Mouse (Mus musculus) CH12.LX (cell line): ENCODE data around the gene Eva1b. TPM values are rescaled to one million over a fixed set of nuclear protein-coding genes. Genes with fewer than 3 reads are reported as not detected.
A peak's percentile ranks its signal among the peaks of the same experiment; 100 is the strongest.

Experiments used
- DNase-seq: peaks from one replicate; pipeline ENCODE4 v3.0.0-alpha.2; 2013; ENCODE audit errors: extremely low read depth
- H3K27ac ChIP-seq: 2 replicates; pipeline ENCODE4 v1.5.1; 2012; ENCODE audit warnings: low read depth, mild to moderate bottlenecking, control low read depth, moderate library complexity; ENCODE audit not compliant: insufficient read depth
- H3K27me3 ChIP-seq: replicated peaks from 2 replicates; pipeline ENCODE3; 2012; ENCODE audit warnings: inconsistent platforms
- H3K36me3 ChIP-seq, 2 experiments: replicated peaks in 1 of 2; 2 replicates each; pipeline versions ENCODE3 to v1.6.1; 2012; ENCODE audit warnings: inconsistent platforms in 1 of 2, low read length in 1 of 2, mild to moderate bottlenecking in 1 of 2, mixed read lengths in 1 of 2, moderate library complexity in 1 of 2; ENCODE audit not compliant: control insufficient read depth in 1 of 2, insufficient read depth in 1 of 2
- H3K4me1 ChIP-seq, 2 experiments: 2 replicates each; pipeline ENCODE4 v1.6.1; 2012; ENCODE audit warnings: inconsistent platforms in 1 of 2, moderate library complexity in 1 of 2; ENCODE audit not compliant: insufficient read depth in 2 of 2, control insufficient read depth in 1 of 2
- H3K4me2 ChIP-seq: 2 replicates; pipeline ENCODE4 v1.6.1; 2012; ENCODE audit warnings: low read depth, mild to moderate bottlenecking, control low read depth; ENCODE audit not compliant: poor library complexity, insufficient read depth, severe bottlenecking
- H3K4me3 ChIP-seq, 3 experiments: fragments of 150-350 bp in 1 of 3; sonication (generic) in 1 of 3; replicated peaks in 1 of 3; 2 replicates each; pipeline versions ENCODE3 to v1.5.1; 2011 to 2012; ENCODE audit warnings: low read depth in 2 of 3, low read length in 2 of 3, mild to moderate bottlenecking in 2 of 3, moderate library complexity in 2 of 3, control low read depth in 1 of 3, improper control_type of control experiment in 1 of 3, inconsistent platforms in 1 of 3, mixed read lengths in 1 of 3; ENCODE audit not compliant: poor library complexity in 1 of 3
- H3K79me2 ChIP-seq: replicated peaks from 2 replicates; pipeline ENCODE4 v1.6.1; 2012; ENCODE audit warnings: mild to moderate bottlenecking, moderate library complexity; ENCODE audit not compliant: control insufficient read depth, poor library complexity, insufficient read depth, severe bottlenecking; ENCODE audit errors: extremely low read depth
- H3K9ac ChIP-seq: 2 replicates; pipeline ENCODE4 v1.6.1; 2012; ENCODE audit warnings: low read depth, mild to moderate bottlenecking, control low read depth, moderate library complexity; ENCODE audit not compliant: insufficient read depth
- H3K9me3 ChIP-seq: replicated peaks from 2 replicates; pipeline ENCODE3; 2012; ENCODE audit warnings: low read length, inconsistent platforms, mixed read lengths
- CHD1 ChIP-seq: IDR thresholded peaks from 2 replicates; pipeline ENCODE4 v1.6.1; 2012; ENCODE audit warnings: low read depth, low read length, improper control_type of control experiment, inconsistent platforms
- CTCF ChIP-seq, 2 experiments: IDR thresholded peaks in 1 of 2; conservative IDR thresholded peaks in 1 of 2; 2 replicates each; pipeline ENCODE4 v1.5.1; 2011 to 2012; ENCODE audit warnings: low read depth in 2 of 2, low read length in 2 of 2, improper control_type of control experiment in 1 of 2, inconsistent platforms in 1 of 2, mild to moderate bottlenecking in 1 of 2, moderate library complexity in 1 of 2
- E2F4 ChIP-seq: IDR thresholded peaks from 2 replicates; pipeline ENCODE4 v1.6.1; 2011; ENCODE audit warnings: low read depth, low read length, improper control_type of control experiment; ENCODE audit not compliant: insufficient replicate concordance
- ELF1 ChIP-seq: IDR thresholded peaks from 2 replicates; pipeline ENCODE4 v1.6.1; 2014; ENCODE audit warnings: low read depth, mild to moderate bottlenecking, inconsistent platforms, low read length, improper control_type of control experiment
- ETS1 ChIP-seq: conservative IDR thresholded peaks from 2 replicates; pipeline ENCODE4 v1.6.1; 2012; ENCODE audit warnings: low read depth, mild to moderate bottlenecking, inconsistent platforms, low read length, improper control_type of control experiment, moderate library complexity
- GABPA ChIP-seq: IDR thresholded peaks from 2 replicates; pipeline ENCODE4 v1.6.1; 2012; ENCODE audit warnings: low read depth, low read length, improper control_type of control experiment, inconsistent platforms; ENCODE audit not compliant: insufficient replicate concordance
- HCFC1 ChIP-seq: IDR thresholded peaks from 2 replicates; pipeline ENCODE4 v1.6.1; 2012; ENCODE audit warnings: low read depth, mild to moderate bottlenecking, inconsistent platforms, low read length, improper control_type of control experiment
- IRF4 ChIP-seq: IDR thresholded peaks from 2 replicates; pipeline ENCODE4 v1.6.1; 2014; ENCODE audit warnings: low read depth, mild to moderate bottlenecking, inconsistent platforms, low read length, improper control_type of control experiment
- JUN ChIP-seq: IDR thresholded peaks from 2 replicates; pipeline ENCODE4 v1.6.1; 2011; ENCODE audit warnings: low read depth, mild to moderate bottlenecking, low read length, improper control_type of control experiment, moderate library complexity; ENCODE audit not compliant: insufficient read depth
- JUND ChIP-seq: conservative IDR thresholded peaks from 2 replicates; pipeline ENCODE4 v1.6.1; 2011; ENCODE audit warnings: low read depth, low read length, improper control_type of control experiment
- KAT2A ChIP-seq: IDR thresholded peaks from 2 replicates; pipeline ENCODE4 v1.6.1; 2012; ENCODE audit warnings: low read length, improper control_type of control experiment, inconsistent platforms; ENCODE audit not compliant: insufficient replicate concordance
- MAFK ChIP-seq: IDR thresholded peaks from 2 replicates; pipeline ENCODE4 v1.6.1; 2011; ENCODE audit warnings: low read length, improper control_type of control experiment; ENCODE audit not compliant: insufficient replicate concordance
- MAX ChIP-seq: IDR thresholded peaks from 2 replicates; pipeline ENCODE4 v1.6.1; 2011; ENCODE audit warnings: low read length, improper control_type of control experiment
- MAZ ChIP-seq: IDR thresholded peaks from 2 replicates; pipeline ENCODE4 v1.6.1; 2012; ENCODE audit warnings: low read depth, mild to moderate bottlenecking, inconsistent platforms, low read length, improper control_type of control experiment, moderate library complexity
- MXI1 ChIP-seq: IDR thresholded peaks from 2 replicates; pipeline ENCODE4 v1.6.1; 2011; ENCODE audit warnings: mild to moderate bottlenecking, low read depth, low read length, improper control_type of control experiment
- MYC ChIP-seq: IDR thresholded peaks from 2 replicates; pipeline ENCODE4 v1.6.1; 2011; ENCODE audit warnings: low read depth, mild to moderate bottlenecking, improper control_type of control experiment, low read length
- NELFE ChIP-seq: IDR thresholded peaks from 2 replicates; pipeline ENCODE4 v1.6.1; 2011; ENCODE audit warnings: low read depth, low read length, improper control_type of control experiment
- PAX5 ChIP-seq: IDR thresholded peaks from 2 replicates; pipeline ENCODE4 v1.6.1; 2012; ENCODE audit warnings: low read length, inconsistent platforms, mixed read lengths
- POLR2A ChIP-seq: IDR thresholded peaks from 2 replicates; pipeline ENCODE4 v1.6.1; 2011; ENCODE audit warnings: low read depth, mild to moderate bottlenecking, improper control_type of control experiment, low read length
- POLR2AphosphoS2 ChIP-seq: IDR thresholded peaks from 2 replicates; pipeline ENCODE4 v1.6.1; 2011; ENCODE audit warnings: low read depth, low read length, improper control_type of control experiment
- SIN3A ChIP-seq: IDR thresholded peaks from 2 replicates; pipeline ENCODE4 v1.6.1; 2012; ENCODE audit warnings: low read length, improper control_type of control experiment, inconsistent platforms
- SMC3 ChIP-seq: IDR thresholded peaks from 2 replicates; pipeline ENCODE4 v1.6.1; 2011; ENCODE audit warnings: low read depth, low read length, improper control_type of control experiment
- TBP ChIP-seq: conservative IDR thresholded peaks from 2 replicates; pipeline ENCODE4 v1.6.1; 2011; ENCODE audit warnings: low read depth, low read length, improper control_type of control experiment
- TCF12 ChIP-seq: IDR thresholded peaks from 2 replicates; pipeline ENCODE4 v1.6.1; 2014; ENCODE audit warnings: low read depth, mild to moderate bottlenecking, inconsistent platforms, low read length, improper control_type of control experiment
- UBTF ChIP-seq: IDR thresholded peaks from 2 replicates; pipeline ENCODE4 v1.6.1; 2012; ENCODE audit warnings: low read depth, mild to moderate bottlenecking, inconsistent platforms, low read length, improper control_type of control experiment, moderate library complexity
- ZC3H11A ChIP-seq: IDR thresholded peaks from 2 replicates; pipeline ENCODE4 v1.6.1; 2012; ENCODE audit warnings: low read depth, mild to moderate bottlenecking, inconsistent platforms, low read length, improper control_type of control experiment
- ZKSCAN1 ChIP-seq: IDR thresholded peaks from 2 replicates; pipeline ENCODE4 v1.6.1; 2012; ENCODE audit warnings: low read depth, inconsistent platforms, low read length, improper control_type of control experiment, borderline replicate concordance
- ZMIZ1 ChIP-seq: IDR thresholded peaks from 2 replicates; pipeline ENCODE4 v1.6.1; 2012; ENCODE audit warnings: low read depth, mild to moderate bottlenecking, inconsistent platforms, low read length, improper control_type of control experiment
- ZNF384 ChIP-seq: IDR thresholded peaks from 2 replicates; pipeline ENCODE4 v1.6.1; 2012; ENCODE audit warnings: low read depth, low read length, improper control_type of control experiment, inconsistent platforms
- dilution Hi-C: fragments of 300-500 bp; cut with MboI; formaldehyde crosslinking; loops from 2 replicates; pipeline ENCODE4 v1.14.3; 2020; ENCODE audit warnings: low sequenced_read_pairs; ENCODE audit not compliant: extremely low pct_unique_long_range_greater_than_20kb, extremely low pct_ligation_motif_present
- in situ Hi-C: fragments of 300-500 bp; cut with MboI; formaldehyde crosslinking; loops from 3 replicates; pipeline ENCODE4 v1.14.3; 2019; ENCODE audit warnings: low sequenced_read_pairs, low pct_ligation_motif_present, low pct_unique_long_range_greater_than_20kb, mixed read lengths
- polyA plus RNA-seq: library from polyadenylated mRNA; unstranded; fragments of >175 nt; gene quantifications from 2 replicates; pipeline ENCODE4 v1.2.1, GENCODE M21; 2012; ENCODE audit warnings: low read depth; ENCODE audit not compliant: insufficient read length
- total RNA-seq, 2 experiments: library from RNA; depleted of rRNA; stranded (reverse); fragments of 300-350 nt in 1 of 2; fragments of >200 nt in 1 of 2; gene quantifications; 2 replicates each; pipeline ENCODE4 v1.2.3; 2012 to 2014

Gene Eva1b
- total and polyA plus RNA-seq, 3 experiments = 0.97 to 4.3 (median 1.3) TPM

DNA sequence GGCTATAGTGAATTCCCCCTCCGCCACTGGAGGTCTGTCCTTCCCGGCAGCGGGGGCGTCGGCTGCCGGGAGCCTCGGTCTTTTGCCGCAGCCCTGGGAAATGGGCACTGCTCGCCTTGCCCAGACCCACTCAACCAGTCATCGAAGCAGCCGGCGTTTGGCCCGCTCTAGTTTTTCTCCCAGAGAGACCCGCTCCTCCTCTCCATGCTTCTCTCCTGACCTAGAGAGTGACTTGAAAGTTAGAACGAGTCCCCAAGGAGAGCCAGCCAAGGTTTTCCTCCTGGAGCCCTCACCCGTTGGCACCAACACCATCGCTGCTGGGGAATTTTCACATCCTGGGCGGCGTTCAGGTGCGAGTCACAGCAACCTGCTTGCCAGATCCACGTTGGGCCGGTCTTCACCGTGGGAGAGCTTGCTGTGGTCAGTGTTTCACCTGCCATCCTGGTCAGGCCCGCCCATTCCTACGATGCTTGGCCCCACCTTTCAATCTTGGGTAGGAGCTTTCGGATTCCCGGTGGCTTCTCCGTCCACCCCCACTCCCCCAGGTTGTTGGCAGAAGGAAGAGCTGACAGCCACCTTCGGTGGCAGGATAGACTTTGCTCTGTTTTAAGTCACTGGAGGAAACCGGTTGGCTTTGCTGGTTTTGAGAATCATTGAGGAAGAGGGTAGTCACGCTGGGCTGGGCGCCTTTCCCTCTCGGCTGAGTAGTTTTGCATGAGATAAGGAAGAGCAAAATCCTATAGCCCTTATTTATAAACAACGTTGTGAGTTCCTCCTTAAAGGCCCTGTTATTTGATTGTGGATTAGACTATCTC, 43.1 kb upstream of the Eva1b start:
- no peaks in the 10 kb centered on the region for H3K9me3 ChIP-seq
- H3K36me3 ChIP-seq = peaks cover 0 to 43% of the 10 kb centered on the region in 2 experiments
- peak overlapping the region; percentile 74 to 94 (median 88) for H3K4me3 ChIP-seq
- H3K4me1 ChIP-seq = peaks cover 23 to 77% of the 10 kb centered on the region in 2 experiments
- peak overlapping the region; percentile 99 for H3K4me2 ChIP-seq
- dilution Hi-C loops = no loop called here
- peaks cover 51% of the 10 kb centered on the region for H3K79me2 ChIP-seq
- in situ Hi-C loops = no loop called here
- H3K27me3 ChIP-seq = no peaks in the 10 kb centered on the region
- TF ChIP-seq TCF12 (no peak), ETS1 (no peak), CHD1 (no peak), NELFE (no peak), ELF1 (no peak), MXI1 (no peak), ZMIZ1 (no peak), MAZ (no peak), IRF4 (no peak), E2F4 (no peak), POLR2A (no peak), SIN3A (no peak; the same call in 1 of the 2 replicates), POLR2AphosphoS2 (no peak), MAFK (no peak), ZKSCAN1 (no peak), JUND (no peak), ZC3H11A (no peak)
- DNase-seq = no peak
- peak overlapping the region; percentile 66 for H3K27ac ChIP-seq
- peak overlapping the region; percentile 96 for H3K9ac ChIP-seq

DNA sequence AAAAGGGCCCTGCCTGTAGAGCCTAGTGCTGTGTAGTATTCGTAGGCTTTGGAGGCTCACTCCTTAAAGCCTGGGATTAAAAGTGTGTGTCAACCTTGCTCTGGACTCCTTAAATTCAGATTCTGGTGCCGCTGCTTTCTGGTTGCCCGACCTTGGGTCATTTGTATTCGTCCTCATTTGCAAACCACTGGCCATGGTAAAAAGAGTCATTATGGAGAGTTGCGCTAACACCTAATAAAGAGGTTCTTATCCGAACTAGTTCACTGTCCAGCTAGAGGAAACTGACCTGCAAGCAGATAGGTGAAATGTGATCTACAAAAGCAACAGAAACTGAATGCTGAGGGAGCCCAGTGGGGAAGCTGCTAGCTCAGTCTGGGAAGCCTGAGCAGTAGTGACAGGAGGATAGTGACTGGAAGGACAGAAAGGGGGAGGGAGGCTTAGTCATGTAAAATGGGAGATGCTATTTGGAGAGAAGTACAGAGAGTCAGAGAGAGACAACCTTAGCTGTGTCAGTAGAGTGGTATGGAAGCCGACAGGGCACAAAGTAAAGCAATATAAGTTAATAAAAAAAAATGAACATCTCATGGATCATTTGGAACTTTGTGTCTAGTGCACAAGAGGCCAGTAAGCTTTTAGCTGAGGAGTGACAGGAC, 42.3 kb upstream of the Eva1b start:
- peak overlapping the region; percentile 96 for H3K9ac ChIP-seq
- H3K27ac ChIP-seq = peak overlapping the region; percentile 72
- no peak for DNase-seq
- H3K4me3 ChIP-seq = peak overlapping the region; percentile 74 to 94 (median 88)
- in situ Hi-C loops = no loop called here
- peaks cover 0 to 37% of the 10 kb centered on the region in 2 experiments for H3K36me3 ChIP-seq
- peaks cover 31 to 78% of the 10 kb centered on the region in 2 experiments for H3K4me1 ChIP-seq
- H3K79me2 ChIP-seq = peaks cover 56% of the 10 kb centered on the region
- H3K27me3 ChIP-seq = no peaks in the 10 kb centered on the region
- no peaks in the 10 kb centered on the region for H3K9me3 ChIP-seq
- dilution Hi-C loops = no loop called here
- H3K4me2 ChIP-seq = peak overlapping the region; percentile 99
- TF ChIP-seq ETS1 (0 out of 2 replicates have a peak, but pooled peaks have one; percentile 16), GABPA (no peak), TBP (no peak), MAFK (0 out of 2 replicates have a peak, but pooled peaks have one; percentile 23), ZMIZ1 (no peak), CTCF (conservative IDR thresholded peaks at IDR 0.05 in 1 of 2, IDR thresholded peaks at IDR 0.05 in 1 of 2; ENCODE audit: low read depth in 2 of 2, low read length in 2 of 2) (no peak), HCFC1 (no peak), ZNF384 (no peak), MAZ (no peak), SIN3A (no peak; the same call in 1 of the 2 replicates), TCF12 (no peak), UBTF (0 out of 2 replicates have a peak, but pooled peaks have one; percentile 50), MAX (no peak), MYC (no peak), MXI1 (peak; percentile 29; the same call in 1 of the 2 replicates), SMC3 (no peak), JUN (no peak), IRF4 (0 out of 2 replicates have a peak, but pooled peaks have one; percentile 16), CHD1 (no peak), KAT2A (no peak), POLR2AphosphoS2 (no peak), PAX5 (no peak)
